Mouse (Mus musculus): Measurements from ENCODE around the gene Neurog1. TPM values are rescaled to one million over a fixed set of nuclear protein-coding genes. Genes with fewer than 3 reads are reported as not detected.

The Neurog1 gene
- polyA plus RNA-seq, 1 experiment from 2014 or later = not detected

DNA sequence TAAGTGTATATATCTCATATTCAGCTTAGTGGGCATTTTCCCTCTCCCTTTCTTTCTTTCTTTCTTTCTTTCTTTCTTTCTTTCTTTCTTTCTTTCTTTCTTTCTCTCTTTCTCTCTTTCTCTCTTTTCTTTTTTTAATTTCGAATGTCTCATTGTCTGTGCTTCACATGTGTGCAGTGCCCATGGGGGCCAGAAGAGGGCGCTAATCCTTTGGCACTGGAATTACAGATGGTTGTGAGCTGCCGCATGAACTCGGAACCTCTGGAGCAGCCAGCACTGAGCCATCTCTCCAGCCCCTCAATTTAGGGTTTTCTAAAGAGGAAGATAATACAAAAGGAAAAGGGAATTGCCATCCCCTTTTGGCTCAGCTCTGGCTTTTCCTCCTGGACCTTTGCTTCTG is 15.4 kb upstream of the Neurog1 start:
- Histone ChIP-seq H3K4me1 (ENCODE audit: control insufficient read depth in 2 of 2, insufficient read depth in 2 of 2, low read length in 2 of 2) (no peaks in the 10 kb centered on the region), H3K36me3 (ENCODE audit: control insufficient read depth, insufficient read depth, low read length) (no peaks in the 10 kb centered on the region), H3K4me2 (ENCODE audit: low read length) (no peak overlapping the region), H3K27ac (replicated peaks in 1 of 2; ENCODE audit: control insufficient read depth in 1 of 2, insufficient read depth in 1 of 2, low read depth in 2 of 2, low read length in 2 of 2) (no peak overlapping the region), H3K9me3 (ENCODE audit: control insufficient read depth, low read length) (peaks cover 8% of the 10 kb centered on the region), H3K4me3 (ENCODE audit: control insufficient read depth in 1 of 2, insufficient read depth in 1 of 2, low read depth in 1 of 2, low read length in 2 of 2) (no peak overlapping the region), H3K27me3 (ENCODE audit: control insufficient read depth, insufficient read depth, low read length) (peaks cover 23% of the 10 kb centered on the region), H3K9ac (ENCODE audit: low read length) (no peak overlapping the region)
- no peak for ATAC-seq (ENCODE audit: insufficient number of reproducible peaks, insufficient read depth, low FRiP score, low read depth)
- 70% methylated on average over 4 of the region's 4 CpGs for WGBS

DNA sequence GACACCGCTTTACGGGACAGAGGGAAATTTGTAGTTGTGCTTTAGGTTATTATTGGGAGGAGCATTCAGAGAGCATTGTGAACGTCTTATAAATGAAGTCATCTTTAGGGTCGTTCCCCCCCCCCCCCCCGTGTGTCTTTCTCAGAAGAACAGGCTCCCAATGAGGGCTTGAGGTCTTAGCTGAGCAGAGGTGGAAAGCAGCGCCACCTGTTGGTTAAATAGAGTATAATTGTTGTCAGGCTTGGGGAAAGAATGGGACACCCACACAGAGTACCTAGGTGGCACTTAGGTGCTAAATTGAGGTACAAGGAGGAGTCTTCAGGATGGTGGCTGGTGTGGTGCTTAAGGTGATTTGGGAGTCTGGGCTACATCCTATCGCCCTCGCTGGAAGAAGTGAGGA is 14.5 kb upstream of the Neurog1 start:
- Histone ChIP-seq H3K4me3 (ENCODE audit: control insufficient read depth in 1 of 2, insufficient read depth in 1 of 2, low read depth in 1 of 2, low read length in 2 of 2) (no peak overlapping the region), H3K27me3 (ENCODE audit: control insufficient read depth, insufficient read depth, low read length) (peaks cover 33% of the 10 kb centered on the region), H3K36me3 (ENCODE audit: control insufficient read depth, insufficient read depth, low read length) (no peaks in the 10 kb centered on the region), H3K9me3 (ENCODE audit: control insufficient read depth, low read length) (peaks cover 3% of the 10 kb centered on the region), H3K9ac (ENCODE audit: low read length) (no peak overlapping the region), H3K4me2 (ENCODE audit: low read length) (no peak overlapping the region), H3K4me1 (ENCODE audit: control insufficient read depth in 2 of 2, insufficient read depth in 2 of 2, low read length in 2 of 2) (no peaks in the 10 kb centered on the region), H3K27ac (replicated peaks in 1 of 2; ENCODE audit: control insufficient read depth in 1 of 2, insufficient read depth in 1 of 2, low read depth in 2 of 2, low read length in 2 of 2) (no peak overlapping the region)
- 38% methylated on average over 8 of the region's 8 CpGs for WGBS
- ATAC-seq (ENCODE audit: insufficient number of reproducible peaks, insufficient read depth, low FRiP score, low read depth) = no peak

DNA sequence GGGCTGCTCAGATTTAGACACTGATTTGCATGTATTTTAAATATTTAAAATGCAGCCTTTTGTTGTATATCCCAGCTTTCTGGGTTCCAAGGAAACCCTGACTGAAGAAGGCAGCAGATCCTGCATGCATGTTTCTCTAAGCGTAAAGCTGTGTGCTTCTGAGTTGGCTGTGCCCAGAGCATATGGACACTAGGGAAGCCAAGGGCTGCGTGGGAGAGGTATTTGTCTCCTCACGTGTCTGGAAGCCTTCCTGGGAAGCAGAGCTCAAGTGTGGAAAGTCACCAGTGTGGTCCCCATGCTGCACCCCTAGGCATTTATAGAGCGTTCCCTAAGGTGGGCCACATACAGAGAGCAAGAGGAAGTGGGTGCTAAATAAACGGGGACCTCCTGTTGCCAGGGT is 13.7 kb upstream of the Neurog1 start:
- WGBS = 62% methylated on average over 5 of the region's 5 CpGs

DNA sequence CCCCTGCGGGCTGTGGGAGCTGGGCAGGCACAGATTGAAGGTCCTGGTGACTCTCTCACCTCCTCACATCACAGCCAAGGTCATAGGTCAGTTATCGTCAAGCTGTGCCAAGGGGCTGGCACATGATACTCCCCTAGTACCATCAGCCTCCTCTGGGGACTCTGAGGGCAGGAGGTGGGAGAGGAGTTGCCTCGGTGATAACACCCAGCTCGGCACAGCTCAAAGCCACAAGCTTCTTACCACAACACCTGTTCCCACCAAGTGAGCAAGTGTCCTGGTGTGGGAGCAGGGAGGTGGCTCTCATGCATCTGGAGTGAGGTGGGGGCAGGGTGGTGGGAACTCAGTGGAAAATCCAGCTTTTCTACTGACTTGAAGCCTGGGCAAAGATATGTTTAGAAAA is 10.3 kb upstream of the Neurog1 start:
- H3K4me1 ChIP-seq (ENCODE audit: control insufficient read depth in 2 of 2, insufficient read depth in 2 of 2, low read length in 2 of 2) = peaks cover 0 to 7% of the 10 kb centered on the region in 2 experiments; a peak in 2 of 4 replicates
- no peak overlapping the region for H3K27ac ChIP-seq (replicated peaks in 1 of 2; ENCODE audit: control insufficient read depth in 1 of 2, insufficient read depth in 1 of 2, low read depth in 2 of 2, low read length in 2 of 2)
- H3K9ac ChIP-seq (ENCODE audit: low read length) = no peak overlapping the region
- ATAC-seq (ENCODE audit: insufficient number of reproducible peaks, insufficient read depth, low FRiP score, low read depth) = 0 out of 2 replicates have a peak, but pooled peaks have one; percentile 10
- no peak overlapping the region for H3K4me2 ChIP-seq (ENCODE audit: low read length)
- H3K9me3 ChIP-seq (ENCODE audit: control insufficient read depth, low read length) = no peaks in the 10 kb centered on the region
- H3K4me3 ChIP-seq (ENCODE audit: control insufficient read depth in 1 of 2, insufficient read depth in 1 of 2, low read depth in 1 of 2, low read length in 2 of 2) = no peak overlapping the region
- no peaks in the 10 kb centered on the region for H3K36me3 ChIP-seq (ENCODE audit: control insufficient read depth, insufficient read depth, low read length)
- 46% methylated on average over 4 of the region's 4 CpGs for WGBS
- peaks cover 71% of the 10 kb centered on the region for H3K27me3 ChIP-seq (ENCODE audit: control insufficient read depth, insufficient read depth, low read length)

More for the DNA sequence above, 13.7 kb upstream of the Neurog1 start:
- H3K4me3 ChIP-seq (ENCODE audit: control insufficient read depth in 1 of 2, insufficient read depth in 1 of 2, low read depth in 1 of 2, low read length in 2 of 2) = no peak overlapping the region
- H3K27ac ChIP-seq (replicated peaks in 1 of 2; ENCODE audit: control insufficient read depth in 1 of 2, insufficient read depth in 1 of 2, low read depth in 2 of 2, low read length in 2 of 2) = no peak overlapping the region
- no peaks in the 10 kb centered on the region for H3K36me3 ChIP-seq (ENCODE audit: control insufficient read depth, insufficient read depth, low read length)
- H3K9me3 ChIP-seq (ENCODE audit: control insufficient read depth, low read length) = no peaks in the 10 kb centered on the region
- no peaks in the 10 kb centered on the region for H3K4me1 ChIP-seq (ENCODE audit: control insufficient read depth in 2 of 2, insufficient read depth in 2 of 2, low read length in 2 of 2)
- H3K9ac ChIP-seq (ENCODE audit: low read length) = no peak overlapping the region
- no peak overlapping the region for H3K4me2 ChIP-seq (ENCODE audit: low read length)
- ATAC-seq (ENCODE audit: insufficient number of reproducible peaks, insufficient read depth, low FRiP score, low read depth) = no peak
- H3K27me3 ChIP-seq (ENCODE audit: control insufficient read depth, insufficient read depth, low read length) = peaks cover 41% of the 10 kb centered on the region

DNA sequence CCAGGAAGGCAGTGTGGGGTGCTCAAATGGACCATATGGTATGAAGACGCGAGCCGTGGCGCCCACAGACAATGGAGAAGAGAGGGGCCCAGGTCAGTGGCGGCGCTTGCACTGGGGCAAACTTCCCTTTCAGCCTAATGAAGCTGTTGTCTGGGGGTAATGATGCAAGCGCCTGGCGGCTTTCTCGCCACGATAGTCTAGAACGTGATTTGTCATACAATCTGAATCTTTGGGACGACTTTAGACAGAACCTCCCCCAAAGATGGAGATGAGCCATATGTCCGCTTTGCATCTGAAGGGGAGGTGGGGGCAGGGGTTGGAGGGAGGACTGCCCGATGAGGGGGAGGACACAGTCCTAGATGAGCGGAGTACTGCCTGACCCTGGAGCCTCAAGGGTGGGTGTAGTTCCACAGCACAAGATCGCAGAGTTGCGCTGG is 8.4 kb upstream of the Neurog1 start:
- WGBS = 5% methylated on average over 17 of the region's 17 CpGs

DNA sequence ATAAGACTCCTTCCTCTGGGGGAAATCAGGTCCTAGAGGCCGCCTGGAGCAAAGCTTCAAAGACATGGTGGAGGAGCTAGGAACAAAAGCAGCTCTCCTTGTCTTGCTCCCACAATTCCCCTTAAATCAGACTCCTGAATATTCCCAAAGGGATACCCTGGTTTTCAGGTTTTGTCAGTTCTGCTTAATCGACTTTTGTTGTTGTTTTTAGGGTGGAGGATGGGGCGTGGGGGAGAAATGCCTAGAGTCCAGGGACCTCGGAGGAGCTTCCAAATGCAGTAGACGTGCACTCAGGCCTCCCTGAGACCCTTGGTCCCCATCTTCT is 7.9 kb upstream of the Neurog1 start:
- H3K4me3 ChIP-seq (ENCODE audit: control insufficient read depth in 1 of 2, insufficient read depth in 1 of 2, low read depth in 1 of 2, low read length in 2 of 2) = no peak overlapping the region
- peaks cover 0 to 7% of the 10 kb centered on the region in 2 experiments; a peak in 2 of 4 replicates for H3K4me1 ChIP-seq (ENCODE audit: control insufficient read depth in 2 of 2, insufficient read depth in 2 of 2, low read length in 2 of 2)
- no peak overlapping the region for H3K4me2 ChIP-seq (ENCODE audit: low read length)
- H3K9ac ChIP-seq (ENCODE audit: low read length) = no peak overlapping the region
- H3K36me3 ChIP-seq (ENCODE audit: control insufficient read depth, insufficient read depth, low read length) = no peaks in the 10 kb centered on the region
- H3K9me3 ChIP-seq (ENCODE audit: control insufficient read depth, low read length) = no peaks in the 10 kb centered on the region
- peaks cover 90% of the 10 kb centered on the region for H3K27me3 ChIP-seq (ENCODE audit: control insufficient read depth, insufficient read depth, low read length)
- 7% methylated on average over 5 of the region's 5 CpGs for WGBS
- no peak overlapping the region for H3K27ac ChIP-seq (replicated peaks in 1 of 2; ENCODE audit: control insufficient read depth in 1 of 2, insufficient read depth in 1 of 2, low read depth in 2 of 2, low read length in 2 of 2)
- no peak for ATAC-seq (ENCODE audit: insufficient number of reproducible peaks, insufficient read depth, low FRiP score, low read depth)

More for the DNA sequence above, 8.4 kb upstream of the Neurog1 start:
- H3K4me3 ChIP-seq (ENCODE audit: control insufficient read depth in 1 of 2, insufficient read depth in 1 of 2, low read depth in 1 of 2, low read length in 2 of 2) = no peak overlapping the region
- H3K27ac ChIP-seq (replicated peaks in 1 of 2; ENCODE audit: control insufficient read depth in 1 of 2, insufficient read depth in 1 of 2, low read depth in 2 of 2, low read length in 2 of 2) = no peak overlapping the region
- no peak for ATAC-seq (ENCODE audit: insufficient number of reproducible peaks, insufficient read depth, low FRiP score, low read depth)
- H3K9ac ChIP-seq (ENCODE audit: low read length) = no peak overlapping the region
- peaks cover 0 to 7% of the 10 kb centered on the region in 2 experiments; a peak in 2 of 4 replicates for H3K4me1 ChIP-seq (ENCODE audit: control insufficient read depth in 2 of 2, insufficient read depth in 2 of 2, low read length in 2 of 2)
- peaks cover 86% of the 10 kb centered on the region for H3K27me3 ChIP-seq (ENCODE audit: control insufficient read depth, insufficient read depth, low read length)
- H3K9me3 ChIP-seq (ENCODE audit: control insufficient read depth, low read length) = no peaks in the 10 kb centered on the region
- no peak overlapping the region for H3K4me2 ChIP-seq (ENCODE audit: low read length)
- H3K36me3 ChIP-seq (ENCODE audit: control insufficient read depth, insufficient read depth, low read length) = no peaks in the 10 kb centered on the region

DNA sequence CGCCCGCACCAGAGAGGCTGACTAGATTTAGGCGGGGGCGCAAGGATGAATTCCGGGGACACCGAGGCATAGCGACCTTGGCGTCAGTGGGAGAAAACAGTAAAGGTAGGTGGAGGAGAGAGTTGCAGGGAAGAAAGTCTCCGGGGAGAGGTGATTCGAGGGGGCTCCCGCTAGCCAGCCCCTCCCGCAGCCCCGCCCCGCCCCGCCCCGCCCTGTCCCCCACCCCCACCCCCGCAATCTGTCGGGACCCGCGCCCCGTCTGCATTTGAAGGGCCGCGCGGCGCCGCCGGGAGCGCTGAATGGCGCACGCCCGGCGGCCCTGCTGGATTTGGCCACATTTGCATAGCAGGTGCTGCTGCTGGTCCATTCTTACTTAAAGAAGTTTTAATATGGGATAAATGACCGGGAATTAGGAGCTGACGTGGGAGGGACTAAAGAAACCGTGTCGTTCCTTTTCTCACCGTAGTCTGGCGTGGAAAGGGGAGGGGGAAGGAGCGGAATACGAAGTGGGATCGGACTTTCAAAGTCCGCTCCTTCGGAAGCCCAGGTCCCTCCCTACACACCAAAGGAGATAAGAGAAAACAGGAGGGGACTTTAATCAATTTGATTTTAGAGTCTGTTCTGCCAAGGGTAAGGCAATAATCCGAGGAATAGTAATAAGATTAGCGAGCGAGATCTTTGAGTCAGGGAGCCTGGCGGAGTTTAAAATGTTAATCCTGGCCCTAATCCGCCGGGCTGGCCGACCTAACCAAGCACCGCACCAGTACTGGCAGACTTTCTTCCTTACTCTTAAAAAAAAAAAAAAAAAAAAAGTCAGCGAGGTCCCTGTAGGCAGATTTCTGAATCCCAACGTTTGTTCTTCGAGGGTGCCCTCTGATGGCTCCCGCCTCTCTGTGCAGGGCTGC is 7.3 kb upstream of the Neurog1 start:
- peaks cover 96% of the 10 kb centered on the region for H3K27me3 ChIP-seq (ENCODE audit: control insufficient read depth, insufficient read depth, low read length)
- H3K9ac ChIP-seq (ENCODE audit: low read length) = no peak overlapping the region
- no peak for ATAC-seq (ENCODE audit: insufficient number of reproducible peaks, insufficient read depth, low FRiP score, low read depth)

More for the DNA sequence above, 7.3 kb upstream of the Neurog1 start:
- Histone ChIP-seq H3K4me2 (ENCODE audit: low read length) (peak overlapping the region; percentile 54), H3K36me3 (ENCODE audit: control insufficient read depth, insufficient read depth, low read length) (no peaks in the 10 kb centered on the region), H3K27ac (replicated peaks in 1 of 2; ENCODE audit: control insufficient read depth in 1 of 2, insufficient read depth in 1 of 2, low read depth in 2 of 2, low read length in 2 of 2) (no peak overlapping the region), H3K9me3 (ENCODE audit: control insufficient read depth, low read length) (no peaks in the 10 kb centered on the region), H3K4me3 (ENCODE audit: control insufficient read depth in 1 of 2, insufficient read depth in 1 of 2, low read depth in 1 of 2, low read length in 2 of 2) (peak overlapping the region; percentile 11 to 31), H3K4me1 (ENCODE audit: control insufficient read depth in 2 of 2, insufficient read depth in 2 of 2, low read length in 2 of 2) (peaks cover 0 to 7% of the 10 kb centered on the region in 2 experiments; a peak in 2 of 4 replicates)
- WGBS = 2% methylated on average over 50 of the region's 55 CpGs

Data from heart, embryonic 14.5 days (tissue).